Mouse (Mus musculus) bone marrow, adult 2 months (tissue): Measurements from ENCODE around the gene Dmrt1.

Source experiments
- CTCF ChIP-seq: fragments of 200-500 bp; IDR thresholded peaks from 2 replicates; pipeline ENCODE4 v1.5.1; 2011; ENCODE audit warnings: low read length, control low read depth; ENCODE audit not compliant: control insufficient read depth, insufficient read depth
- POLR2A ChIP-seq: fragments of 200-500 bp; IDR thresholded peaks from 2 replicates; pipeline ENCODE4 v1.6.1; 2011; ENCODE audit warnings: low read depth, mild to moderate bottlenecking, control low read depth, low read length, borderline replicate concordance; ENCODE audit not compliant: control insufficient read depth

GRCm38 (mm10) chr19:25489546-25489945, 15.9 kb upstream of the Dmrt1 start:
- no peak for TF ChIP-seq POLR2A
- TF ChIP-seq CTCF: no peak
